Mouse (Mus musculus): Measurements from ENCODE around the gene Trmt1. TPM values are rescaled to one million over a fixed set of nuclear protein-coding genes. Genes with fewer than 3 reads are reported as not detected.
A peak's percentile ranks its signal among the peaks of the same experiment; 100 is the strongest.

Trmt1 gene
- total and polyA plus RNA-seq, 2 experiments from 2014 or later: 67.5 to 94.8 TPM

DNA sequence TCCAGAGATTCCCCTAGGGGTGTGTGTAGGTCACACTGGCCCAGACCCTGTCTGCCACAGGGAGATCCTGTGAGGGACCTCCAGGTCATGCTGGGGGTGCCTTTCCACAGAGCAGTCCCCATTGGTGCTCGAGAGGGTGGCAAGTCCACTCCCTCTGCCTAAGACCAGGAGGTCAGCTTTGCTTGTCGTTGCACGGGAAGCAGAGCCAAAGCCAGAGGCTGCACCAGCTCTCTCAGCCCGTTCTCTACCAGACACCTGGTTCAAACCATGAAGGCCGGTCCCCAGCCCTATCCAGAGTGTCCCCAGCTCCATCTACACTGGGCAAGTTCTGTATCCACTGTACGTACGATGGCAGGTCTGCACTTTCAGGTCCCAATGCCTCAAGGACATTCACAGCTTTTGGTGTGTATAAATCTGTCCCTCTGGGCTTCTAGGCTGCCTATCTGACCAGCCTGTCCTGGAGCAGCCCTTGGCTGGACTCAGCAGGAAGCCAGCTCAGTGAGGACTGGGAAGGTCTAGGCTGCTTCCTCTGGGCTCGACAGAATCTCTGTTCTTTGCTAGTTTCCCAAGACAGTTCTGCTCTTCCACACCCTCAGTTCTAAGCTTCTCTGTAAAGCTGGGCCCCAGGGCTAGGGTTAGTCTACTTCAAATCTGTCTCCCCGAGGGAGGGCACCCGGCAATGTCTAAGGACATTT lies 39.3 kb downstream of the Trmt1 start:
- peak overlapping the region; percentile 82 for H3K27ac ChIP-seq (ENCODE audit: low read depth, low read length)
- H3K9ac ChIP-seq: no peak overlapping the region; the same call in 1 of the 2 replicates
- ATAC-seq (no peak), DNase-seq (no peak)
- peaks cover 64% of the 10 kb centered on the region for H3K36me3 ChIP-seq (ENCODE audit: insufficient read depth)
- no peak overlapping the region for H3K4me2 ChIP-seq (ENCODE audit: low read depth)
- H3K4me1 ChIP-seq (ENCODE audit: insufficient read depth): peaks cover 24% of the 10 kb centered on the region
- TF ChIP-seq CTCF (IDR thresholded peaks at IDR 0.05; ENCODE audit: low read depth): no peak
- 47% methylated on average over 10 of the region's 10 CpGs for WGBS
- H3K27me3 ChIP-seq (ENCODE audit: insufficient read depth, low read length): no peaks in the 10 kb centered on the region
- H3K9me3 ChIP-seq (ENCODE audit: low read length): no peaks in the 10 kb centered on the region
- H3K4me3 ChIP-seq (ENCODE audit: low read depth, low read length): no peak overlapping the region

- WGBS: 8% methylated on average over 3 of the region's 3 CpGs
- H3K27me3 ChIP-seq (ENCODE audit: insufficient read depth, low read length): no peaks in the 10 kb centered on the region
- no peaks in the 10 kb centered on the region for H3K9me3 ChIP-seq (ENCODE audit: low read length)
- peaks cover 59% of the 10 kb centered on the region for H3K36me3 ChIP-seq (ENCODE audit: insufficient read depth)
- peak overlapping the region; percentile 82 for H3K27ac ChIP-seq (ENCODE audit: low read depth, low read length)
- H3K4me1 ChIP-seq (ENCODE audit: insufficient read depth): peaks cover 28% of the 10 kb centered on the region
- no peak overlapping the region for H3K4me3 ChIP-seq (ENCODE audit: low read depth, low read length)
- TF ChIP-seq CTCF (IDR thresholded peaks at IDR 0.05; ENCODE audit: low read depth): peak; percentile 62
- ATAC-seq (no peak), DNase-seq (peak; percentile 43)
- no peak overlapping the region for H3K4me2 ChIP-seq (ENCODE audit: low read depth)
- no peak overlapping the region for H3K9ac ChIP-seq
Observed at GRCm38 (mm10) chr8:84725941-84726259, 39.8 kb downstream of the Trmt1 start.

DNA sequence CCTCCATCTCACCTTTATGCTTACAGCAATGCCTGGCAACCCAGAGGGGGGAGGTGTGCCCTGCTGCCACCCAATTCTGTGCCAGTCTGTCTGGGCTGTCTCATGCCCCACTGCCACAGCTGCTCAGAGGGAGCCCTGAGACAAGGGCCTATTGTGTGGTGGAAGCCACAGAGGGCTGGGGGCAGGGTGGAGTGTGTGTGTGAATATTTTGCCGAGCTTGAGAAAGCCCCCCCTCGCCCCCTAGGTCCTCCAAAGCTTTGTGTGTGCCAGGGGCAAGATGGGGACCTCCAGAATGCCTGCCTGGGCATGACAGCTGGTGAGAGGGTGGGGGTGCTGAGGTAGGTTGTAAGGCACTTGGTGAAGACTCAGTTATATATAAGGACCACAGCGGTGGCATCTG lies 42.4 kb downstream of the Trmt1 start:
- Histone ChIP-seq H3K36me3 (ENCODE audit: insufficient read depth) (peaks cover 43% of the 10 kb centered on the region), H3K27ac (ENCODE audit: low read depth, low read length) (peak overlapping the region; percentile 62), H3K4me2 (ENCODE audit: low read depth) (peak overlapping the region; percentile 8; the same call in 1 of the 2 replicates), H3K4me3 (ENCODE audit: low read depth, low read length) (no peak overlapping the region), H3K4me1 (ENCODE audit: insufficient read depth) (peaks cover 38% of the 10 kb centered on the region), H3K9me3 (ENCODE audit: low read length) (no peaks in the 10 kb centered on the region), H3K9ac (no peak overlapping the region), H3K27me3 (ENCODE audit: insufficient read depth, low read length) (no peaks in the 10 kb centered on the region)
- ATAC-seq: peak; percentile 77
- TF ChIP-seq CTCF (IDR thresholded peaks at IDR 0.05; ENCODE audit: low read depth): no peak
- peak; percentile 59 for DNase-seq
- 26% methylated on average over 3 of the region's 3 CpGs for WGBS

DNA sequence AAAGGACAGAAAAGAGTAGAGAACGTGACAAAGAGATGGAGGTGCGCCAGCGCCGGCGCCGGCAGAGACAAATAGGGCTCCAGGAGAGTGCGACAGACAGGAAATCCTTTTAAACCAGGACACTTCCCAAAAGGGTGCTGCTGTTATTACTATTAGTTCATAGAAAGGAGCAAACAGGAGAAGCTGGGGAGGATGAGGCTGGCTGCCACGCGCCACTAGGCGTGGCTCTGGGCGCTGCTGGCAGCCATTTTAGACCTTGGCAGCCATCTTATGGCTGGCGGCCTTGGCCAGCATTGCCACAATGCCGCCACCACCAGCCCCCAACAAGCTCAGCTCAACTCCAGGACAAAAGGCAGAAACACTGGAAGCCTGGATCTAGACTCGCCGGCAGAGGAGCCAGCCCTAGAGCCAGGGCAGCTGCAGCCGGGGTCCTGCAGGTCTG lies 43.8 kb downstream of the Trmt1 start:
- DNase-seq: peak; percentile 72
- Histone ChIP-seq H3K4me3 (ENCODE audit: low read depth, low read length) (no peak overlapping the region), H3K36me3 (ENCODE audit: insufficient read depth) (peaks cover 28% of the 10 kb centered on the region), H3K9me3 (ENCODE audit: low read length) (no peaks in the 10 kb centered on the region), H3K4me1 (ENCODE audit: insufficient read depth) (peaks cover 29% of the 10 kb centered on the region), H3K27ac (ENCODE audit: low read depth, low read length) (peak overlapping the region; percentile 88), H3K27me3 (ENCODE audit: insufficient read depth, low read length) (no peaks in the 10 kb centered on the region), H3K9ac (peak overlapping the region; percentile 39), H3K4me2 (ENCODE audit: low read depth) (peak overlapping the region; percentile 23)
- ATAC-seq: peak; percentile 42
- WGBS: 55% methylated on average over 16 of the region's 16 CpGs
- TF ChIP-seq CTCF (IDR thresholded peaks at IDR 0.05; ENCODE audit: low read depth): no peak

DNA sequence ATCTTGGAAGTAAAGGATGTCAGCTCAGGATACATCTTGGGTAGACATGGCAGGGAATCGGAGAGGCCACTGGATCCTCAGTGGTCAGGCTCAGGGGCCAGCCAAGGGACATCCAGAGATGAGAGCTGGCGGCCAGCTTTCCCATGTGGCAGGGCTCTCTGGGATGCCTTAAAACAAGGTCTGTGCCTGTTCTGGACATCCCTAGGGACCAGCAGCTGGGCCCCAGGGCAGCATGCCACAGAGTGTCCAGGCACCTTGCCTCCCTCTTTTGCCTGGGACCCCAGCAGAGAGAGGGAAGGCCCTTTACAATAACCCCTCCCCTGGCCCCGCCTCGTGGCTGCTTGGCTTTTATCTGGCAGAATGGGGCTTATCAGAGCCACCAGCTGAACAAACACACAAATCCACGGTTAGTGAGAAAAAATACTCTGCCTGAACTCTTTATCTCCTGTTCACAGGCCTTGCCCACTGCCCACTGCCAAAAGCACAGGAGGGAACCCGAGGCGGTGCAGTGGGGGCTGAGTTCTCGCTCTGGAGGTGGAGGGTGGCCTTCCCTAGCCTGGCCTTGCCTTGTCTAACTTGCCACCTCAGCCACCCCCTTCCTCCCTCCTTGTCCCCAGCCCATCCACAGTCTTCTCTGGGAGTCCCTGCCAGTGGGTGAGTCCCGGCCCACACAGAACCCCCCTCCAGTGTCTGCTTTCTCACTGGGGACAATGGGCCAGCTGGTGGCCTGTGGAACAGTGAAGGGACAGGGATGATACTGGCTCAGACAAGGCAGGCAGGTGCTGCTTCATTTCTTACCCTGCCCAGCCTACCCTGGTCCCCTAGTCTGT lies 44.6 kb downstream of the Trmt1 start:
- Histone ChIP-seq H3K4me3 (ENCODE audit: low read depth, low read length) (no peak overlapping the region), H3K4me2 (ENCODE audit: low read depth) (peak overlapping the region; percentile 23), H3K9ac (peak overlapping the region; percentile 39), H3K9me3 (ENCODE audit: low read length) (no peaks in the 10 kb centered on the region), H3K27me3 (ENCODE audit: insufficient read depth, low read length) (no peaks in the 10 kb centered on the region), H3K27ac (ENCODE audit: low read depth, low read length) (peak overlapping the region; percentile 88), H3K36me3 (ENCODE audit: insufficient read depth) (peaks cover 20% of the 10 kb centered on the region), H3K4me1 (ENCODE audit: insufficient read depth) (peaks cover 29% of the 10 kb centered on the region)
- no peak for TF ChIP-seq CTCF (IDR thresholded peaks at IDR 0.05; ENCODE audit: low read depth)
- ATAC-seq (peak; percentile 5), DNase-seq (peak; percentile 30)
- WGBS: 22% methylated on average over 9 of the region's 9 CpGs

GRCm38 (mm10) chr8:84731371-84732177 lies 45.5 kb downstream of the Trmt1 start:
- Histone ChIP-seq H3K4me1 (ENCODE audit: insufficient read depth) (peaks cover 29% of the 10 kb centered on the region), H3K4me2 (ENCODE audit: low read depth) (no peak overlapping the region), H3K36me3 (ENCODE audit: insufficient read depth) (peaks cover 12% of the 10 kb centered on the region), H3K9ac (0 out of 2 replicates have a peak overlapping the region, but pooled peaks have one; percentile 35), H3K27me3 (ENCODE audit: insufficient read depth, low read length) (no peaks in the 10 kb centered on the region), H3K27ac (ENCODE audit: low read depth, low read length) (peak overlapping the region; percentile 88), H3K9me3 (ENCODE audit: low read length) (no peaks in the 10 kb centered on the region), H3K4me3 (ENCODE audit: low read depth, low read length) (no peak overlapping the region)
- WGBS: 48% methylated on average over 11 of the region's 11 CpGs
- no peak for ATAC-seq
- peak; percentile 32 for DNase-seq
- TF ChIP-seq CTCF (IDR thresholded peaks at IDR 0.05; ENCODE audit: low read depth): no peak

Data from forebrain, postnatal 0 days (tissue).